Mouse (Mus musculus) frontal cortex, postnatal 14 days (tissue): ENCODE measurements around the gene Rassf9.
A peak's percentile ranks its signal among the peaks of the same experiment; 100 is the strongest.

Experiments used
- DNase-seq, 2 experiments: peaks; one replicate each; pipeline ENCODE4 v3.0.0; 2022; ENCODE audit warnings: low spot score in 2 of 2

The Rassf9 gene

DNA sequence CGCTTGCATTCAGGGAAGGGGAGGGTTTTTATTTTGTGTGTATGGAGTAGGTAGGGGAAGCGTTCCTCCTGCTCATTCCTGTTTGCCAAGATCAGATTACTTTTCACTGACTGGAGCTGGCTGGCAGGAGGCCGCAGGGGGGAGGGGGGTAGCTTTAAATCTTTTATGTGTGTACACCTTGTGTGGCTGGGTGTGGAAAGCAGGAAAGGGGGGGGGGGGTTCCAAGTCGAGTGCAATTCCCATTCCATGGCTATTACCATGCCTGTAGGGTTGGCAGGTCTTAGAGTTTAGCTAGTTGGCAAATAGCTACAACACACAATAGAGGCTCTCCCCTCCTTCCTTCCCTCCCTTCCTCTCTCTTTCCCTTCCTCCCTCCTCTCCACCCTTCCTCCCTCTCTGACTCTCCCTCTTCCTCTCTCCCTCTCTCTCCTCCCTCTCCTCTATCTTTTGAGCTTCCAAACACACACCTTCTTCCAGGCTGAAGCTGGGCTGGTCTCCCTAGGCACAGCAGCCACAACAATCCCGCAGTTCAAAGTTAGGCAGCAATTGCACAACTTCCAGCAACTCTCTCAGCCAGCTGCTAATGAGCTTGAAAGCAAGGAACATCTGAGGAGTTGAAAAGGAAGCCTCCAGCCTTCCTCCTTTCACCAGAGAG, at the start of gene Rassf9:
Gene Rassf9 (plus strand): TSS at position 416 of the 655 bp plus-strand sequence.
- DNase-seq = no peak

DNA sequence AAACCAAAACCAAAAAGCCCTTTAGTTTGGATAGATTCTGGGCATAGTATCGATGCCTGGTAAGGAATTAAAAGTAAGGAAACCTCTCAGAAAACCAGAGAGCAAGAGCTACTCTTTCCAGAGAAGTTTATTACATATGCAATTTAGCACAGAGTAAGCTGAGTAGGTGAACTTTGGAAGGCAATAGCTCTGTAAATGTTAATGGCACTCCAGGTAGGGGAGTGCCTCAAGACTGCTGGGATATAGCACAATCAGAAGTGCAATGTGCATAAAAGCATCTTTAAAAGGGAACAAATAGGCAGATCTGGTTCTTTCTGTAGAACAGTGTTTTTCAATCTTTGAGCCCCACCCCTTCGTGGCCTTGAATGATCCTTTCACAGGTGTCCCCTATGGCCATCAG, 42.6 kb upstream of the Rassf9 start:
- no peak for DNase-seq

DNA sequence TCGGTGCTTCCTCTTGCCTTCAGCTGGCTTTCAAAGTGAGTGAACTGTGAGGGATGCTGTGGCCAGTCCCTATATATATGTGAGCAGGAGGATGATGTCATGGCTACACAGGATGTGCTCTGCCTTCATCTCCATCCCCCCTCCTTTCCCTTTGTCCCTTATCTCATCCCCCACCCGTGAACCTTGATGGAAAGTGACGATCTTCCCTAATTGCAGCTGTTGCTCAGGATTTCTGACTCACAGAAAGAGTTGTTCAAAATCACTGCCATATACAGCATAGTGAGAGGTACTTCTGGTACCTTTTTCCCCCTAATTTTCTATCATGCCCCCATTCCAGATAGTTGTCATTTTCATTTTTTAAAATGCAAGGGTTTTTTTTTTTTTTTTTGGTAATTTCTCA, 21.6 kb upstream of the Rassf9 start, which contains the start of gene Nts:
Gene Nts (minus strand): TSS at position 101 of the 400 bp plus-strand sequence.
- no peak for DNase-seq

DNA sequence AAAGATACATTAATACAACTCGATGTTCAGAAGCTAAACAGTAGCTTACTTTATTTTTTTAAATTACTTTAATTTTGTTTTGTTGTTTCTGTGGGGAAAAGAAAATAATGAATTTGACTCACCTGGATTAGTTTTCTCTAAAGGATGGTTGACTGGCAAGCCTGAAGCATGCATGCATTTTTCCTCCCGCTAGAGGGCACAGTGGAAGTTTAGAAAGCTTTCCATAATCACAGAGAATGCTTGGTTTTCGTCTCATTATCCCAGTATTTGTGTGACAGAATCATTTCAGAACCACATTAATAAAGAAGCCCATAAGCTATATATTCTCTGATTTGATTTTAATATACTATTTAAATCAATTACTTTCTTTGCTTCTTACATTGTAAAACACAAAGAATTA, 20.2 kb upstream of the Rassf9 start:
- DNase-seq = peak in 1 of 2 experiments; percentile 58

DNA sequence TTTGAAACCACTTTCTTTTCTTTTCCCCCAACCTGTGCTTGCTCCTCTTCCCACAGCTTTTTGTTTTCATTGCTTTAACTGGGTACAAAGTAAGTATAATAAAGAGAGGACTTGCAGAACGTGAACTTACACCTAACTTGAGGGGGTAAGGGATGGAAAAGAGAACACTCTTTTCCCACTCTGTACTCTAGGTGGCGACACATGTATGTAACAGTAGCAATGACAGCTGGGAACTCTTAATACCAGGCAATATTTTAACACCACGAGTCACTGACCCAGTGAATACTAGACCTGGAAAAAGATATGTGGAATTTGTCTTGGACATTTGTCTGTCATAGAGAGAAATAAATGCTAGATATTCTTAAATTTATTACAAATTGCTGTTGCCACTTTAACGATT, 13.3 kb upstream of the Rassf9 start:
- DNase-seq = no peak

DNA sequence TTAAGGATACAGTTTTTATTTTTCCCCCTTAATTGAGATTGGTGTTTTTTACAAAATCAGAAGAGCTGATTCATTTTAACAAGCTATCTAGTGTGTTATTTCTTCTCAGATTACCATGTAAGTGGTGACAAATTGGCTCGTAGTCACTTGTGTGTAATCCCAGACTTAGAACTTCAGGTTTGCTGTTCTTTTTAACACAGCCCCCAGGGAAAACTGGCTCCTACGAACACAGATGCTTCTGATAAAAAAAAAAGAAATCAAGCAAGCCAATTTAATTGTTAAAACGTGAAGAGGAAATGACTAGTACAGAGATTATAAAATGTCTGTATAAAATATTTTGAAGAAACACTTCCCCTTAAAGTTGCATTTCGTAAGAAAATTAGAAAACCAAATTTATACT, 4.6 kb upstream of the Rassf9 start:
- no peak for DNase-seq

DNA sequence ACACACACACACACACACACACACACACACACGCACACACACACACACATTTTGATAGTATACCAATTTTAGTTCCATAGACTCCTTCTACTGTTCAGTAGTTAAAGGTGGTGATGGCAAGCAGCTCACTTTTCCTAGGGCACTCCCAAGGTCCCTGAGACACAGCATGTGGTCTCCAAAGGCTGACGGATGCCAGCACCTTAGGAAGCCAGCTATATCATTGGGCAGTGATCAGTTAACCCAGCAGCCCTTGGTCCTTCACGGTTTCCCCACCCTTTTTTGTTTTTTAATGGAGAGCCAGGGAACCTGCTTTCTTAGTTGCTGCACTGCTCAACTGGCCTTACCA, 588 bp upstream of the Rassf9 start:
- no peak for DNase-seq

DNA sequence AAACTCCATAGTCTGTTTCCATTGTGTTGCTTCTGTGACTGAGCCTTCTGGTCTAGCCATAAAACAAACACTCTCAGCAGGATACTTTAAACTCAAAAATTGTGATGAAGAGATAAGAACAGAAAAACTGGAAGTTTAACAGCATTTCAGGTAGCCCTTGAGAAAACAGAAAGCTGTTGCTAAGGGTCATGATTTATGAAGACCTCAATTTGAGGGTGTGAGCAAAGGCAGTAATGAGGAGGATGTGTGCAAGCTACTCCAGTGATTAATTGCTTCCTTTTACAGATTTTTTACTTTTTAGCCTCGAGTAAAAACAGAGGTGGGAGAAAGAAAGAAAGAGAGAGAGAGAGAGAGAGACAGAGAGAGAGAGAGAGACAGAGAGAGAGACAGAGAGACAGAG, 2.1 kb downstream of the Rassf9 start:
- no peak for DNase-seq

DNA sequence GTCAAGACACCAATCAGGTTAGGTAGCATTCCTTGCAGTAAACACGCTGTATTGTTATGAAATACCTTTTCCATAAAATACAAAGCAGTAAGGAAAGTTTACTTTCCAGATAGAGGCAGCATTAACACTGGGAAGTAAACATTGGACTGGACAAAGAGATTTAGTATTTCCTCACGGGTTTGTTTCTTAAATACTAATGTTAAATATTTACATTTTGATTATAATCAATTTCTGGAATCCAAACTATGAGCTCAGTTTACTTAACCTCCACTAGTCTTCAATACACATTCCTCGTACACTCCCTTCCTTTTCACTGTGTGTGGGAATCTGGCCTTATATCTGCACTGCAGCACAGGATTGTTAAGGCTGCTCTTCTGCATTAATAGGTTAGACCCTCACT, 15.9 kb downstream of the Rassf9 start:
- no peak for DNase-seq

DNA sequence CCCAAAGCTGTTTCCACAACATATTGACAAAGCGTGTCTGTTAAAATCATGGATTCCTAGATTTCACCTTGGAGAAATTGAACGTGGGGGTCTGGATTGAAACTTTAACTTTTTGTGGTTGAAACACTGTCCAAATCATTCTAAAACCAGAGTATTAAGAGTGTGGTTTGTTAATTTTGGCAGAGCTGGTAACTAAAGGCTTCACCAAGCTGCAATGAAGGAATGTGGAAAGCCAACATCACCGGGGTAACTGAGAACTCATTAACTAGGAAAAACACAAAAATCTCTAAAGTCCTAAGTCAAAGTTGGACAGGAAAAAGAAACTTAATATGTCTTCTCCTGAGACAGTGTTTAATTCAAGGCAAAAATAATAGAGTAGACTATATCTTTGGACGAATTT, 41.9 kb downstream of the Rassf9 start:
- DNase-seq = no peak

DNA sequence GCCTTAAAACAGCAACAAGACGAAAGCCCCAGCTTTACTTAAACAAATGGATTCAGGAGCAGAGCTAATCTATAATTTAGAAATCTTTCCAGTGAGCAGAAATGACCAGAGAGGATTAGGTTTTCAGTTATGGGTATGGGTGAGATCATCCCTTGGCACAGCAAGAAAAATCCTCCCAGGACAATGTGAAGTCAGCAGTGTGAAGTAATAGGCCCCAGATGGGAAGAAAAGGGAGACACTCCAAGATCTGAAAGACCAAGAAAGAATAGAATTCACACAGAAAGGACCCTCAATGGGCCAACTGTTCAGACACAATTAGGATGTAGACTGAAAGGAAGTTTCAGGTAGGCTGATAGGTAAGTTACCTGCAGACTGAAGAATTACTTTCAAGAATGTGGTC, 50.5 kb downstream of the Rassf9 start:
- no peak for DNase-seq

DNA sequence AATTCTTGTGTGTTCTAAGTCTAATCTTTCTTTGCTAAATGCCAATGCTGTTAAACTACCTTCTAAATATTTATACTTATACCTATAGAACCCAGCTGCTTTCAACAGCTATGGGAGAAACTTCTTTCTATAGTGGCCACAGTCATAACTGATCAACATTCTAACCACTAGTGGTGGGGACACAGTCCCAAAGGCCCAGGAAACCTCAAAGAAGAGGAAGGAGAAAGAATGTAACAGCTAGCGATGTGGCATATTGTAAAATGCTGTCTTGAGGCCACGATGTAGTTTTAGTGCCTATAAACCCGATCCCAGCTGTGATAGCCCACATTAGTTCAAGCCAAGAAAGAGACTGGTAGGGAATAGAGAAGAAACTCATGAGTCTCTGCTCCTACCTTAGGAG, 65.9 kb downstream of the Rassf9 start:
- no peak for DNase-seq

DNA sequence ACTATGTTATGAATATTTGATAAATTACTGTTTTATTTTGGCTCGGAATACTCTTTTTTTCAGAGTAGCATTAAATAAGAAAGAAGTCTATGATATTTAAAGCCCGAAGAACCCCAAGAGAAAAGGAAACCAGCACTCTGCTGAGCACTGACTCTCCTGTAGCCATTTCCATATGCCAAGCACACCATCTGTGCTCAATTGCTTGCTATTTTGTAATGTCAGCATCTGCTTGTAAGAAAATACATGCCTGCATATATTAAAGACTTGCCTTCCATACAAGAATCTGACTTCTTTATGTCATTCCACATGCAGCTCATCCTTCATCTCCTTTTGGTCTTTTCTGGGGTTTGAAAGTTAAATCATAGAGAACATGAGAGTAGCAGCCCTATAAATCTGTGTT, 82.3 kb downstream of the Rassf9 start:
- no peak for DNase-seq
